ENCODE assay signal across 17 mouse cellular contexts in genomic region chr2:70625761-70626160, GRCm38 (mm10). TPM values are rescaled to one million over a fixed set of nuclear protein-coding genes. Genes with fewer than 3 reads are reported as not detected.
"Had no signal": no experiment of that assay in that cellular context is flagged by ENCODE, and none has a peak within 500 bp of the region (broad histone marks: within the 10 kb centered on the region; RNA-seq: fewer than 3 reads in every experiment).

No protein-coding gene starts in this region.

- H3K4me2 ChIP-seq: kidney, embryonic 15.5 days; liver, embryonic 13.5 days; midbrain, embryonic 11.5 days had no signal

- H3K9me3 ChIP-seq: kidney, embryonic 15.5 days had no signal

- H3K4me1 ChIP-seq: liver, embryonic 13.5 days had no signal

- DNase-seq: kidney, adult 11 months; kidney, adult 8-10 months; kidney, postnatal 10 days; kidney, postnatal 36 days; layer of hippocampus, postnatal 36 days; liver, embryonic 13.5 days; lung, postnatal 10 days; lung, postnatal 4 days; midbrain, embryonic 14.5 days; thymus, adult 2 months; thymus, postnatal 25 days had no signal

- H3K4me3 ChIP-seq: kidney, embryonic 15.5 days; left cerebral cortex, adult 2 months; liver, embryonic 13.5 days had no signal

- H3K27me3 ChIP-seq: kidney, embryonic 15.5 days; liver, embryonic 13.5 days had no signal

- H3K36me3 ChIP-seq: kidney, embryonic 15.5 days; liver, embryonic 13.5 days had no signal

- H3K27ac ChIP-seq: kidney, embryonic 15.5 days; left cerebral cortex, adult 2 months; liver, embryonic 13.5 days had no signal

- H3K9ac ChIP-seq: kidney, embryonic 15.5 days; liver, embryonic 13.5 days had no signal

RNA-seq across cellular contexts. Expression of gene Gm26558, which starts 36.1 kb away (rescaled TPM):
- total RNA-seq: layer of hippocampus, postnatal 36 days; left cerebral cortex, postnatal 10 days; megakaryocyte progenitor cell, adult 5-6 weeks; megakaryocyte-erythroid progenitor cell, adult 5-6 weeks had no signal
